Mouse (Mus musculus) forelimb bud, embryonic 11.5 days (tissue): ENCODE results near the gene Dzank1.
A peak's percentile ranks its signal among the peaks of the same experiment; 100 is the strongest.

Source experiments
- DNase-seq: peaks from one replicate; pipeline ENCODE4 v3.0.0-alpha.2; 2012; ENCODE audit warnings: low read depth, low spot score

Gene Dzank1

GRCm38 (mm10) chr2:144526981-144527820 is at the start of gene Dzank1, which contains the start of gene Polr3f:
Gene Dzank1 (minus strand): TSS chr2:144527414.
Gene Polr3f (plus strand): TSS chr2:144527718.
- DNase-seq = peak; percentile 96

- DNase-seq = peak; percentile 96
Observed at GRCm38 (mm10) chr2:144555820-144556552, 28.8 kb upstream of the Dzank1 start, which contains the start of gene Sec23b. Gene Sec23b (plus strand): TSS chr2:144556229.

GRCm38 (mm10) chr2:144555286-144555819 is 28.1 kb upstream of the Dzank1 start:
- DNase-seq = peak; percentile 29

GRCm38 (mm10) chr2:144553905-144554304 is 26.7 kb upstream of the Dzank1 start:
- no peak for DNase-seq

- DNase-seq = peak; percentile 88
Observed at GRCm38 (mm10) chr2:144550529-144550928, 23.3 kb upstream of the Dzank1 start, which contains the start of gene Rbbp9. Gene Rbbp9 (minus strand): TSS chr2:144550869.

- no peak for DNase-seq
Observed at GRCm38 (mm10) chr2:144547559-144547958, 20.3 kb upstream of the Dzank1 start.

- DNase-seq = no peak
Observed at GRCm38 (mm10) chr2:144545481-144545880, 18.3 kb upstream of the Dzank1 start.

- no peak for DNase-seq
Observed at GRCm38 (mm10) chr2:144545061-144545460, 17.8 kb upstream of the Dzank1 start.

GRCm38 (mm10) chr2:144544630-144545029 is 17.4 kb upstream of the Dzank1 start:
- DNase-seq = no peak

- no peak for DNase-seq
Observed at GRCm38 (mm10) chr2:144543670-144544069, 16.5 kb upstream of the Dzank1 start.

- no peak for DNase-seq
Observed at GRCm38 (mm10) chr2:144541246-144541645, 14.0 kb upstream of the Dzank1 start.

GRCm38 (mm10) chr2:144537123-144537522 is 9.9 kb upstream of the Dzank1 start:
- DNase-seq = no peak

- no peak for DNase-seq
Observed at GRCm38 (mm10) chr2:144527821-144528174, 584 bp upstream of the Dzank1 start.

GRCm38 (mm10) chr2:144525856-144526255 is 1.4 kb downstream of the Dzank1 start:
- no peak for DNase-seq

- no peak for DNase-seq
Observed at GRCm38 (mm10) chr2:144519772-144520171, 7.4 kb downstream of the Dzank1 start.

GRCm38 (mm10) chr2:144514619-144515018 is 12.6 kb downstream of the Dzank1 start:
- DNase-seq = no peak

- no peak for DNase-seq
Observed at GRCm38 (mm10) chr2:144502134-144502533, 25.1 kb downstream of the Dzank1 start.

- no peak for DNase-seq
Observed at GRCm38 (mm10) chr2:144489342-144489741, 37.9 kb downstream of the Dzank1 start.

GRCm38 (mm10) chr2:144487476-144487875 is 39.7 kb downstream of the Dzank1 start:
- no peak for DNase-seq

- DNase-seq = no peak
Observed at GRCm38 (mm10) chr2:144485439-144485838, 41.8 kb downstream of the Dzank1 start.

- DNase-seq = no peak
Observed at GRCm38 (mm10) chr2:144484084-144484483, 43.1 kb downstream of the Dzank1 start.

GRCm38 (mm10) chr2:144479421-144479820 is 47.8 kb downstream of the Dzank1 start:
- no peak for DNase-seq
